Mouse (Mus musculus): Measurements from ENCODE around the gene Sirpa.

DNA sequence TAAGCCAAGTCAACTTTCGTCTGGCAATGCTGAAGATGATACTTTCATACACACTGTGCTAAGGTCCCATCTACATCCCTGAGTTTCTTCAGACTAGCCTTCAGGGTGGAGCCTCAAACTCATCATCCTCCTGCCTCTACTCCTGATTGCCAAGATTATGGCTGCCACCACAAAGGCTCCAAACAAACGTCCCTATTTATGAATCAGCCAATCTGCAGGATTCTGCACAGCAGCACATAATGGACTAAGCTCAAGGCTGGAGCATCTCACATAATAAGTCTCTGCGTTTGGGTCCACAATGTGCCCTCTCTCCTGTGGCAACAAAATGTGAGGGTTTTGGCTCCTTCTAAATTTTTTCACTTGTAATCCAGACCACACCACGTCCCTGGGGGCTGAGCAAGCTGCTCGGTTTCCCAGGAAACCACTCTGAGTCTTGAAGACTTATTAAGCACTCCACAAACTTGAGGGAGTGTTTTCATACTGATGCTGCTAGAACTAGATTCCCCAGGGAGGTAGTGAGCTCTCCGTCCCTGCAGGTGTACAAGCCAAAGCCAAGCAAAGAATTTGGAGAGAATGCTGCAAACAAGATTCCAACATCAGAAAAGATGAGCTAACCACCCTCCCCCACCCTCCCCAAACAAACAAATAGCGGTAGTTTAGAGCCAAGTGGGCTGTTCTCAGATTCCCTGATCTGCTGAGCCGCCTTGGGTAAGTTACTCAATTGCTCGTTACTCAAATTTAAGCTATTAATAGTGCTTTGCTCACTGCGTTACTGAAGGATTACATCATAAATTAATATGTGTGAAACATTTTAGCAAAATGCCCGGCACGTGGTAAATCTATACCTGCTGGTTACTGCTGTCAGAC lies 34.4 kb upstream of the Sirpa start:
- no peak for TF ChIP-seq CTCF (conservative IDR thresholded peaks at IDR 0.05; ENCODE audit: insufficient read depth, insufficient read length, low read depth, low read length)
- TF ChIP-seq POLR2A (IDR thresholded peaks at IDR 0.05; ENCODE audit: low read depth, low read length): no peak
